In genomic region chr1:23374156-23374555, GRCm38 (mm10) we compare ENCODE assay signal across 26 mouse cellular contexts. TPM values are rescaled to one million over a fixed set of nuclear protein-coding genes. Genes with fewer than 3 reads are reported as not detected.
DNase-seq lines count a peak whose midpoint lies in the region; ATAC-seq and TF ChIP-seq lines count a peak whose summit lies in the region.
"Had no signal": no experiment of that assay in that cellular context is flagged by ENCODE, and none has a peak within 500 bp of the region (broad histone marks: within the 10 kb centered on the region; RNA-seq: fewer than 3 reads in every experiment).

No protein-coding gene starts in this region.

- H3K9ac ChIP-seq in hindbrain, embryonic 14.5 days = no peak overlapping the region
- H3K9ac ChIP-seq in hindbrain, embryonic 16.5 days (ENCODE audit: low read depth, low read length) = no peak overlapping the region
- no peak overlapping the region for H3K9ac ChIP-seq in stomach, embryonic 15.5 days
- no peak overlapping the region for H3K9ac ChIP-seq in stomach, postnatal 0 days (ENCODE audit: low read length)
- H3K9ac ChIP-seq in liver, embryonic 16.5 days (ENCODE audit: low read depth, low read length) = no peak overlapping the region
- H3K9ac ChIP-seq: embryonic facial prominence, embryonic 13.5 days; forebrain, embryonic 12.5 days; forebrain, embryonic 15.5 days; heart, embryonic 13.5 days; hindbrain, embryonic 12.5 days had no signal

- TF ChIP-seq EP300 in stomach, postnatal 0 days (optimal IDR thresholded peaks at IDR 0.05) = no peak

- H3K4me3 ChIP-seq in hindbrain, embryonic 14.5 days (replicated peaks; ENCODE audit: low read length) = no peak overlapping the region
- H3K4me3 ChIP-seq in hindbrain, embryonic 16.5 days (ENCODE audit: low read length) = no peak overlapping the region
- no peak overlapping the region for H3K4me3 ChIP-seq in stomach, embryonic 15.5 days (replicated peaks)
- H3K4me3 ChIP-seq in stomach, postnatal 0 days (ENCODE audit: low read depth, low read length) = no peak overlapping the region
- H3K4me3 ChIP-seq in liver, embryonic 16.5 days (ENCODE audit: low read depth, low read length) = no peak overlapping the region
- H3K4me3 ChIP-seq: embryonic facial prominence, embryonic 10.5 days; embryonic facial prominence, embryonic 13.5 days; erythroblast, embryonic 14.5 days; forebrain, embryonic 12.5 days; forebrain, embryonic 15.5 days; heart, embryonic 13.5 days; hindbrain, embryonic 12.5 days had no signal

- no peak for ATAC-seq in hindbrain, embryonic 14.5 days (ENCODE audit: low FRiP score)
- ATAC-seq in hindbrain, embryonic 16.5 days = no peak
- ATAC-seq in stomach, embryonic 15.5 days (ENCODE audit: insufficient read depth, low FRiP score, low read depth) = 0 out of 2 replicates have a peak, but pooled peaks have one; percentile 22
- no peak for ATAC-seq in stomach, postnatal 0 days (ENCODE audit: low FRiP score, low TSS enrichment)
- peak; percentile 63; the same call in 1 of the 2 replicates for ATAC-seq in liver, embryonic 16.5 days (ENCODE audit: low read depth)
- ATAC-seq: forebrain, embryonic 15.5 days; hindbrain, postnatal 0 days had no signal

- no peak for TF ChIP-seq CTCF in stomach, postnatal 0 days (IDR thresholded peaks at IDR 0.05; ENCODE audit: low read depth)

- no peak overlapping the region for H3K4me2 ChIP-seq in hindbrain, embryonic 14.5 days (replicated peaks)
- no peak overlapping the region for H3K4me2 ChIP-seq in hindbrain, embryonic 16.5 days (ENCODE audit: low read length)
- no peak overlapping the region for H3K4me2 ChIP-seq in stomach, embryonic 15.5 days
- no peak overlapping the region for H3K4me2 ChIP-seq in stomach, postnatal 0 days (replicated peaks; ENCODE audit: low read depth)
- H3K4me2 ChIP-seq in liver, embryonic 16.5 days (ENCODE audit: low read depth, low read length) = no peak overlapping the region
- H3K4me2 ChIP-seq: embryonic facial prominence, embryonic 13.5 days; forebrain, embryonic 12.5 days; forebrain, embryonic 15.5 days; heart, embryonic 13.5 days; hindbrain, embryonic 12.5 days had no signal

- H3K9me3 ChIP-seq in hindbrain, embryonic 14.5 days (ENCODE audit: control insufficient read depth, low read length) = no peaks in the 10 kb centered on the region
- no peaks in the 10 kb centered on the region for H3K9me3 ChIP-seq in hindbrain, embryonic 16.5 days (ENCODE audit: control insufficient read depth, low read length)
- H3K9me3 ChIP-seq in stomach, embryonic 15.5 days = no peaks in the 10 kb centered on the region
- H3K9me3 ChIP-seq in stomach, postnatal 0 days (ENCODE audit: control insufficient read depth, low read length) = no peaks in the 10 kb centered on the region
- H3K9me3 ChIP-seq in liver, embryonic 16.5 days (replicated peaks; ENCODE audit: control insufficient read depth, low read length) = no peaks in the 10 kb centered on the region
- H3K9me3 ChIP-seq: embryonic facial prominence, embryonic 10.5 days; embryonic facial prominence, embryonic 13.5 days; forebrain, embryonic 12.5 days; forebrain, embryonic 15.5 days; heart, embryonic 13.5 days; hindbrain, embryonic 12.5 days had no signal

- H3K4me1 ChIP-seq in hindbrain, embryonic 14.5 days (replicated peaks; ENCODE audit: control insufficient read depth, insufficient read depth, low read length) = 0 out of 2 replicates have a peak, but pooled peaks cover 5% of the 10 kb centered on the region
- peaks cover 4% of the 10 kb centered on the region for H3K4me1 ChIP-seq in hindbrain, embryonic 16.5 days (ENCODE audit: control insufficient read depth, insufficient read depth, low read depth, low read length)
- no peaks in the 10 kb centered on the region for H3K4me1 ChIP-seq in stomach, embryonic 15.5 days
- H3K4me1 ChIP-seq in stomach, postnatal 0 days (replicated peaks; ENCODE audit: control insufficient read depth, insufficient read depth) = no peaks in the 10 kb centered on the region
- H3K4me1 ChIP-seq in liver, embryonic 16.5 days (ENCODE audit: control insufficient read depth, low read depth, low read length) = peaks cover 13% of the 10 kb centered on the region
- H3K4me1 ChIP-seq: embryonic facial prominence, embryonic 10.5 days; hindbrain, embryonic 12.5 days had no signal

- 74% methylated on average over 4 of the region's 4 CpGs for whole genome bisulfite sequencing in hindbrain, embryonic 14.5 days
- 72% methylated on average over 4 of the region's 4 CpGs for WGBS in hindbrain, embryonic 16.5 days
- 77% methylated on average over 4 of the region's 4 CpGs for WGBS in stomach, embryonic 15.5 days
- 79% methylated on average over 4 of the region's 4 CpGs for WGBS in stomach, postnatal 0 days
- 48% methylated on average over 4 of the region's 4 CpGs for WGBS in liver, embryonic 16.5 days (ENCODE audit: insufficient replicate concordance)

- no peak overlapping the region for H3K27ac ChIP-seq in hindbrain, embryonic 14.5 days
- H3K27ac ChIP-seq in hindbrain, embryonic 16.5 days (ENCODE audit: low read depth, low read length) = no peak overlapping the region
- no peak overlapping the region for H3K27ac ChIP-seq in stomach, embryonic 15.5 days
- no peak overlapping the region for H3K27ac ChIP-seq in stomach, postnatal 0 days (replicated peaks)
- no peak overlapping the region for H3K27ac ChIP-seq in liver, embryonic 16.5 days (ENCODE audit: low read length)
- H3K27ac ChIP-seq: embryonic facial prominence, embryonic 10.5 days; embryonic facial prominence, embryonic 13.5 days; forebrain, embryonic 12.5 days; forebrain, embryonic 15.5 days; heart, embryonic 13.5 days; hindbrain, embryonic 12.5 days; hindbrain, postnatal 0 days had no signal

- peak; percentile 19 for DNase-seq in hindbrain, embryonic 14.5 days (ENCODE audit: low spot score)
- DNase-seq in stomach, postnatal 0 days (ENCODE audit: low spot score) = no peak
- no peak for DNase-seq in lung, postnatal 36 days
- DNase-seq in heart, postnatal 4 days = no peak
- DNase-seq in cerebellum, postnatal 25 days = no peak
- DNase-seq: adrenal gland, adult 2 months; adrenal gland, postnatal 14 days; cerebellum, adult 11 months; cerebellum, adult 2 months; cerebellum, adult 9-11 months; cerebellum, postnatal 36 days; embryo, embryonic 11 days; gastrocnemius, postnatal 25 days; heart, adult 18-20 months; heart, postnatal 14 days had no signal

- H3K27me3 ChIP-seq in hindbrain, embryonic 14.5 days (ENCODE audit: control insufficient read depth, insufficient read depth, low read length) = no peaks in the 10 kb centered on the region
- no peaks in the 10 kb centered on the region for H3K27me3 ChIP-seq in hindbrain, embryonic 16.5 days (replicated peaks; ENCODE audit: control insufficient read depth, insufficient read depth, low read length)
- no peaks in the 10 kb centered on the region for H3K27me3 ChIP-seq in stomach, embryonic 15.5 days (replicated peaks)
- H3K27me3 ChIP-seq in stomach, postnatal 0 days (ENCODE audit: control insufficient read depth, insufficient read depth, low read length) = no peaks in the 10 kb centered on the region
- no peaks in the 10 kb centered on the region for H3K27me3 ChIP-seq in liver, embryonic 16.5 days (ENCODE audit: control insufficient read depth, insufficient read depth, low read depth, low read length)
- H3K27me3 ChIP-seq: embryonic facial prominence, embryonic 13.5 days; forebrain, embryonic 12.5 days; forebrain, embryonic 15.5 days; heart, embryonic 13.5 days; hindbrain, embryonic 12.5 days had no signal

- peaks cover 32% of the 10 kb centered on the region for H3K36me3 ChIP-seq in hindbrain, embryonic 14.5 days (replicated peaks; ENCODE audit: control insufficient read depth, insufficient read depth)
- peaks cover 9% of the 10 kb centered on the region; the same call in 1 of the 2 replicates for H3K36me3 ChIP-seq in hindbrain, embryonic 16.5 days (ENCODE audit: control insufficient read depth, insufficient read depth, low read length)
- no peaks in the 10 kb centered on the region for H3K36me3 ChIP-seq in stomach, embryonic 15.5 days
- H3K36me3 ChIP-seq in stomach, postnatal 0 days (ENCODE audit: control insufficient read depth, insufficient read depth, low read length) = no peaks in the 10 kb centered on the region; the same call in 1 of the 2 replicates
- peaks cover 17% of the 10 kb centered on the region for H3K36me3 ChIP-seq in liver, embryonic 16.5 days (ENCODE audit: control insufficient read depth, insufficient read depth)
- H3K36me3 ChIP-seq: embryonic facial prominence, embryonic 13.5 days; forebrain, embryonic 15.5 days; hindbrain, embryonic 12.5 days had no signal

RNA-seq across cellular contexts. Expression of gene Ogfrl1, which starts 23.4 kb away (rescaled TPM):
- 19.5 TPM in 2 replicates for polyA plus RNA-seq in hindbrain, embryonic 14.5 days (2014; fragmentation: Nextera tagmentation; extraction: Ambion mirVana)
- polyA plus RNA-seq in hindbrain, embryonic 16.5 days (2015; fragmentation: Nextera tagmentation; extraction: Ambion mirVana) = 9.0 and 9.4 TPM in 2 replicates
- polyA plus RNA-seq in stomach, embryonic 15.5 days (2015; fragmentation: Nextera tagmentation; extraction: Ambion mirVana) = 8.2 and 9.2 TPM in 2 replicates
- 4.4 and 6.2 TPM in 2 replicates for polyA plus RNA-seq in stomach, postnatal 0 days (2015; fragmentation: Nextera tagmentation; extraction: Ambion mirVana)
- polyA plus RNA-seq in liver, embryonic 16.5 days (2015; fragmentation: Nextera tagmentation; extraction: Ambion mirVana) = 6.8 and 7.3 TPM in 2 replicates
- total RNA-seq in heart, postnatal 4 days (2021) = 10 to 100 TPM; 13.6 to 14.1 TPM

Comparison
In these comparisons a context has a peak if more than half of its experiments do, and no peak if none do; other contexts are left out.
1. ATAC-seq: peak in stomach, embryonic 15.5 days (single experiment) and liver, embryonic 16.5 days (single experiment); none in hindbrain, embryonic 14.5 days (single experiment), hindbrain, embryonic 16.5 days (single experiment) and stomach, postnatal 0 days (single experiment).